Mouse (Mus musculus) embryonic fibroblast, embryonic 13.5 days (primary cell): ENCODE results near the gene Ugt1a6b. TPM values are rescaled to one million over a fixed set of nuclear protein-coding genes. Genes with fewer than 3 reads are reported as not detected.
"Not testable (repeated sequence)": the region's sequence is repeated elsewhere in the genome, so short reads cannot be mapped to it uniquely, and the experiment has no call there.

Experiments used
- H3K27ac ChIP-seq: 2 replicates; pipeline ENCODE4 v1.5.1; 2012; ENCODE audit warnings: low read length, control low read depth, inconsistent platforms; ENCODE audit not compliant: insufficient read depth
- H3K4me1 ChIP-seq: 2 replicates; pipeline ENCODE4 v1.6.1; 2011; ENCODE audit warnings: low read length; ENCODE audit not compliant: control insufficient read depth, insufficient read depth
- H3K4me3 ChIP-seq: 2 replicates; pipeline ENCODE4 v1.5.1; 2011; ENCODE audit warnings: mild to moderate bottlenecking, control low read depth, low read length; ENCODE audit not compliant: insufficient read depth
- CTCF ChIP-seq: IDR thresholded peaks from 2 replicates; pipeline ENCODE4 v1.5.1; 2011; ENCODE audit warnings: mild to moderate bottlenecking, control low read depth, low read length, moderate library complexity, borderline replicate concordance; ENCODE audit not compliant: insufficient read depth
- POLR2A ChIP-seq: IDR thresholded peaks from 2 replicates; pipeline ENCODE4 v1.6.1; 2011; ENCODE audit warnings: low read depth, mild to moderate bottlenecking, control low read depth, low read length, moderate library complexity
- polyA plus RNA-seq: library from polyadenylated mRNA; stranded (reverse); fragments of >200 nt; gene quantifications from 2 replicates; pipeline ENCODE4 v1.2.4, GENCODE M21; 2011; ENCODE audit warnings: low read depth; ENCODE audit not compliant: missing spikeins, insufficient read length

The Ugt1a6b gene
- polyA plus RNA-seq, 1 experiment: 1.8 TPM

DNA sequence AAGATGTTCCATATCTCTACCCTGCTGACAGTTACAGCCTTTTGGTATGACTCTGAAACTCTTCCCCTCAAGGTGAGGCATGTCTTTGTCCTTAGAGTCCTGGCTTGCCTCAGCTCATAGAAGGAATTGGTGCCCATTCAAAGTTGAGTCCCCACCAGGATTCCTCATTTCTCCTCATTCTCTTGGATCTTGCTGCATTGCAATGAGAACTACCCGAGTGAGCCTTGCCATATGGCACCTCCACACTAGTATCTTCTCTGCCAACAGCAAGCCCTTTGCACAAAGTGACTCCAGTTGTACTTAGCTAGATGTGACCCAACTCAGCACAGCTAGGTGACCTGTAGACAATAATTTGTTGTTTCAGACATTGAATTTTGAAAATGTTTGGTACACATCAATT lies 120.5 kb downstream of the Ugt1a6b start:
- Histone ChIP-seq H3K27ac (no peak overlapping the region), H3K4me3 (no peak overlapping the region), H3K4me1 (no peaks in the 10 kb centered on the region)
- TF ChIP-seq CTCF (no peak), POLR2A (no peak)

DNA sequence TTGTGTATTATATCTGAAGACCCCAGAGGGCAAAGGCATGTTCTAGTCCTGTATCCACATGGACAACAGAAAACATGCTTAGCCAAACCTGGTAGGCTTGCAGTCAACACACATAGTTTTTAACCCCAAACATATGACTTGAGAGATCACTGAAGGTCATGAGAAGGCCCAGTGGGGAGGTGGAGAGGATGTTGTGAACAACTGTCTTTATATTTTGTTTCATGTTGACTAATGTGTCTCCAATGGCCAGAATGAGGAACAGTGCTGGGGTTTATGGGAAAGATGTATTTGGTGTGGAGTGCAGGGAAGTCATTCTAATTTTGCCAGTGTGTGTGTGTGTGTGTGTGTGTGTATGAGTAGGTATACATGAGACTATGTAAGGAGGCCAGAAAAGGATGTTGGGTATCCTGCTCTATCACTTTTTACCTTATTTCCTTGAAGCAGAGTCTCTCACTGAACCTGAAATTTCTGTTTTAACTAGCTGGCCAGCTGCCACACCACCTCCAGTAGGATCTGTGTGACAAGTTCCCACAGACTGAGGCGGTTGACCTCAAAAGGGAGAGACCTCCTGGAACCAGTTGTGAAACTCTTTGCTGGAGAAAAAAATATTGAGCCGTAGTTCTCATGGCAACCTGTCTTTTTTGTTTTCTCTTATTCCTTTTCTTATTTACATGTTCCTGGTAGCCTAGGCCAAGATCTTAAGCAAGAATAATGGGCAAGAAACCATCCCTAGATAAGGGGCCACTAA lies 121.2 kb downstream of the Ugt1a6b start:
- Histone ChIP-seq H3K4me3 (no peak overlapping the region), H3K4me1 (no peaks in the 10 kb centered on the region), H3K27ac (no peak overlapping the region)
- TF ChIP-seq POLR2A (no peak), CTCF (no peak)

DNA sequence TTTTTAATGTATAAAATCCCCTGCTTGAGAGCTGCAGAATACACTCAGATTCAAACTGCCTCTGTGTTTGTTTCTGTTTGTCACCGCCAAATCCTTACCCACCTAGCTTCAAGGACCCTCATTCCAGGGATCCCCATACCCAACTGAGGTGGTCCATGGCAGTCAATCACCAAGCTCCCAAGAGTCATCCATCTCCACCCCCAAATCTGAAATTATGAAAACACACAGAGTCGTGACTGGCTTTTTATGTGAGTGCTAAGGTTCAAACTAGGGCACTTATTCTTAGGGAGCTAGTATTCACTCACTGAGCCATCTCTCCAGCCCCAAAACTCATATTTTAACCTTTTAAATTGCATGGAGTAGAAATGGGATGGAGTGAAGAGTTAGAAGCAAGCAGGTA lies 122.2 kb downstream of the Ugt1a6b start:
- H3K27ac ChIP-seq, H3K4me3 ChIP-seq, H3K4me1 ChIP-seq: not testable (repeated sequence)

DNA sequence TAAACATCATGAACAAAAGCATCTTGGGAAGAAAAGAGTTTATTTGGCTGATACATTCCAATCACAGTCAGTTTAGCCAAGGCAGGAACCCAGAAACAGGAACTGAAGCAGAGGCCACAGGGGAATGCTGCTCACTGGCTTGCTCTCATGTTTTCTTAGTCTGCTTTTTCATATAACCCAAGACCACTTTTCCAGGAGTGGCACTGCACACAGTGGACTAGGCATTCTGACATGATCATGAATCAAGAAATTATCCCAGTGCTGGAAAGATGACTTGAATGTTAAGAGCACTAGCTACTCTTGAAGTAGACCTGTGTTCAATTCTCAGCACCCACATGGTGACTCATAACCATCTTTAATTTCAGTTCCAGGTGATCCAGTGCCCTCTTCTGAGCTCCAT lies 122.7 kb downstream of the Ugt1a6b start:
- Histone ChIP-seq H3K4me1 (no peaks in the 10 kb centered on the region), H3K4me3 (no peak overlapping the region), H3K27ac (no peak overlapping the region)
- TF ChIP-seq POLR2A (no peak), CTCF (no peak)

DNA sequence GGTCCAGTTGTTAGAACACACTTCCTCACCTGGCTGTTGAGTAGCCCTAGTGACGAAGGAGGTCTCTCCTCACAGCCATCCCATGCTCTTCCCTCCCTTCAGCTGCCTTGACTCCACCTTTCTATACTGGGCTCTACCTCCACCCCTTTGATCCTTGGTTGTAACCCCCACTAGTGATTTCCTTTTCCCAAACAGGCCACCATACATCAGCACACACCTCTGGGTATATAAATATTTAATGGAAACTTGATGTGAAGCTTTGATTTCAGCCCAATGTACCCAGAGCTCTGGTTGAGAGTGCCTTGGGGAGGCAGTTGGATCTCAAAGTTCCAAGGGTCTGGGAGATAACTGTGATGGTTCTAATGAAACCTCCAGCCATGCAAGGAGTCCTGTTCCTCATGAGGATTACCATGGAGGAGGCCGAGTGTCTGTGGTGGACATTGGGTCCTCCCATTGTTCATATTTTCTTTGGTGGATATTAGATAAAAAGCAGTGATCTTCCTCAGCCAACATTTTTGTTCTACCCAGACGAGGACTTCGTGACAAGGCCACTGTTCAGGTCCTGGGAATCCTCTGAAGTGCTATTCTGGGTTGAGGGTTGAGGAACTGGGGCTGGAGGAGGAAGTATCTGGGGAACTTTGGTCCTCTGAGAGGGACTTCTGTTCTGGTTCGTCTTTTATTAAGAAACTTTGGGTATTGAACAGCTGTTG lies 123.8 kb downstream of the Ugt1a6b start, which contains the start of gene Mroh2a:
Gene Mroh2a (plus strand): TSS at position 317 of the 710 bp plus-strand sequence.
- TF ChIP-seq CTCF (no peak), POLR2A (no peak)
- H3K4me1 ChIP-seq: no peaks in the 10 kb centered on the region

DNA sequence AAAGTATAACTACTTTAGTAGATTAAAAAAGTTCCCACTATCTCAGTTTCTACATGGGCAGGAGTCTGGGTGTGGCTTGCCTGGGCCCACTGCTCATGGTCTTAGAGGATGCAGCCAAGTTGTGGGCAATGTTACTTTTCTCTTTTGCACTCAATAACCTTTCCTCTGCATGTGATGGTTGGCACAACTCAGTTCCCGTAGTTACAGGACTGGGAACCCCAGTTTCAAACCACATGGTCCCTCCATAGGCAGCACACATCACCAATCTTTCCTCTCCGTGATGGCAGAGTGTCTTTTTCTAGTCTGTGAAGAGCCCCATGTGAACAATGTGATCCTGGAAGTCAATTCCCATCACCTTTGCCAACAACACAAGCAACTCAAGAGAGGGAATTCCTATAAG lies 124.4 kb downstream of the Ugt1a6b start:
- Histone ChIP-seq H3K4me1 (no peaks in the 10 kb centered on the region), H3K4me3 (no peak overlapping the region), H3K27ac (no peak overlapping the region)
- TF ChIP-seq CTCF: no peak
- no peak for TF ChIP-seq POLR2A

More for the DNA sequence above, 123.8 kb downstream of the Ugt1a6b start, which contains the start of gene Mroh2a:
- Histone ChIP-seq H3K27ac (no peak within 1 kb of the TSS), H3K4me3 (no peak within 1 kb of the TSS)

DNA sequence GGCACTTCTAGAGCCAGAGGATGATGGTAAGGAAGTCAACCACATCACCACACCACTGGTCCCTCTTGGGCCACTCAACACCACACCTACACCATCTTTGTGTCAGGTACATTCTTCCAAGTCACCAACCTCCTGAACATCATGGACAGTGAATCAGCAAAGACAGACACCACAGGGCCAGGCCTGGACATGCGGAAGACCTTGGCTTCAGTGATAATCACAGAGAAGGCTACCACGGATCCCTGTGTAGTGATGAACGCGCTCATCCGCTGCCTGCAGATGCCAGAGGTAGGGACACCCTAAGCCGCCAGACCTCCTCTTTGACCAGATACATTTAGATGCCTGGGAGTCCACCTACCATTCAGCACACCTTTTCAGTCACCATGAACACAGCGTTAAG lies 125.1 kb downstream of the Ugt1a6b start:
- Histone ChIP-seq H3K27ac (no peak overlapping the region), H3K4me3 (no peak overlapping the region), H3K4me1 (no peaks in the 10 kb centered on the region)
- TF ChIP-seq POLR2A (no peak), CTCF (no peak)

DNA sequence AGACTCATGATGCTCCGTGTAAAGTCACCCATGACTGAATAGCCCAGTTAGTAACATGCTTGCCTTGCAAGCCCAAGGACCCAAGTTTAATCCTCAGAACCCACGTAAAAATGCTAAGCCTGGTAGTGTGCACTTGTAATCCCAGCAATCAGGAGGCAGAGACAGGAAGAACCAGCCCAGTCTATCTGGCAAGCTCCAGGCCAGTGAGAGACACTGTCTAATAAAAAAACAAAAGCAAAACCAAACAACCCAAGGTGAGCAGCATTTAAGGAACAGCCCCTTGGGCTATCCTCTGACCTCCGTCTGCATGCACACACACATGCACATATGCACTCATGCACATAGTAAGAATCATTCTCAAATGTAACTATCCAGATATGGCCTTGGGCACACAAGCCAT lies 126.5 kb downstream of the Ugt1a6b start:
- Histone ChIP-seq H3K27ac (no peak overlapping the region), H3K4me3 (no peak overlapping the region), H3K4me1 (no peaks in the 10 kb centered on the region)
- no peak for TF ChIP-seq CTCF
- TF ChIP-seq POLR2A: no peak

DNA sequence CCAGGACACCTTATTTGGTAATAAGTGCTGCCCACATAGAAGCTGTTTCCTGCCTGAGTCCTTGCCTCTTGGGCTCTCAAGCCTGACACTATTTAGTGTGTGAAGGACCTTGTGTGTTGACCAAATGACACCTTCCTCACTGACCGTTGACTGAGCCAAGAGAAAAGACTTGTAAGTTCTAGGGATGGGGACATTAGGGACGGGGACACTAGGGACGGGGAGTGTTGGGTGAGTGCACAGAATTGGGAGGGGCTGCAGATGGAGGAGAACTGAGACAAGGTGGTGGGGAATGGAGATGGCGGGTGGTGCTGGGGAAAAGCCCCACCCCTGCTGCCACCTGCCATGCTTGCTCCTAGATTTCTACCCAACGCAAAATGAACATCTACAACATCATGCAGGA lies 126.9 kb downstream of the Ugt1a6b start:
- Histone ChIP-seq H3K4me1 (no peaks in the 10 kb centered on the region), H3K27ac (no peak overlapping the region), H3K4me3 (no peak overlapping the region)
- TF ChIP-seq POLR2A: no peak
- TF ChIP-seq CTCF: no peak

DNA sequence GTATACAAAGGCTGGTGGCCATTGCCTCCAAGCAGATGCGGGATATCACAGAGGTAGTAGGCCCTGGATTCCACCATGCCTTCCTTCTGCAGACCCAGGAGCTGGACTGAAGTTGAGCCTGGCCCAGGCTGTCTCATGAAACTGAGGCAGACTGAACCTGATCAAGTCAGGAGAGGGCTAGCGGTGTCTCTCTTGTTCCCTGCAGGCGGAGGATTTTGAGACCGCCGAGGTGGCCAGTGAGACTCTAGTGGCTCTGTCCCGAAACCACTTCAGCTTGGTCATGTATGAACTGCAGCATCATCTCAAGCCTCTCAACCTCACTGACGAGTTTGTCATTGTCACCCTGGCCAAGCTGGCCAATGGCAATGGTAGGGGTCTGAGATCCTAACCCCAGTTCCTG lies 127.4 kb downstream of the Ugt1a6b start:
- no peak overlapping the region for H3K27ac ChIP-seq
- TF ChIP-seq POLR2A: no peak
- TF ChIP-seq CTCF: no peak
- H3K4me3 ChIP-seq: no peak overlapping the region
- no peaks in the 10 kb centered on the region for H3K4me1 ChIP-seq
